Mouse (Mus musculus): ENCODE data around the gene Cmtm8.

Gene Cmtm8

GRCm38 (mm10) chr9:114752311-114752710, 91.6 kb downstream of the Cmtm8 start:
- DNase-seq = no peak

GRCm38 (mm10) chr9:114751582-114751981, 92.4 kb downstream of the Cmtm8 start:
- DNase-seq = no peak

DNA sequence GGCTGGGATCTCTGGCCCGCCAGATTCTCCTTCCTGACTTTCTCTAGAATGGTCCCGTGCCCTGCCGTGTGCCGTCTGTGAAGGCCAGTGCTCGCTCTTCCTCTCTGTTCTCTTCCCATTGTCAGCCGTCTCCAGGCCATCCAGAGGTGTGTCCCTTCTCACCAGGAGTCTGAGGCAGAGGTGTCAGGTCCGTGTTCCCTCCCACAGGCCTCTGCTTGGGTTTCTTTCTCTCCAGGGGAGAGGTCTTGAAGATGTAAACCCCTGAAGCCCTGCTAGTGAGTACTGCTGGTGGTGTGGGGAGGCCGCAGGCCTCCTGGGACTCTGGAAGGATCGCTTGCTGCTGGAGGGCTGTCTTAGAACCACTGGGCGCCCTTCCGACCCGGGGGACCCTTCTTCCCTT, 96.5 kb downstream of the Cmtm8 start:
- DNase-seq = no peak

- no peak for DNase-seq
Observed at GRCm38 (mm10) chr9:114747012-114747411, 96.9 kb downstream of the Cmtm8 start.

- no peak for DNase-seq
Observed at GRCm38 (mm10) chr9:114745654-114746053, 98.3 kb downstream of the Cmtm8 start.

- DNase-seq = no peak
Observed at GRCm38 (mm10) chr9:114745163-114745562, 98.8 kb downstream of the Cmtm8 start.

- no peak for DNase-seq
Observed at GRCm38 (mm10) chr9:114742731-114743130, 101.2 kb downstream of the Cmtm8 start.

GRCm38 (mm10) chr9:114740336-114740735, 103.6 kb downstream of the Cmtm8 start:
- no peak for DNase-seq

All from cerebellum, postnatal 10 days (tissue).